Mouse (Mus musculus) C2C12 (cell line): ENCODE data around the gene Top3a.

Source experiments
- CEBPB ChIP-seq: IDR thresholded peaks from one replicate; pipeline ENCODE4 v1.6.1; 2011; ENCODE audit warnings: low read depth, mild to moderate bottlenecking, control low read depth, moderate library complexity
- CTCF ChIP-seq: IDR thresholded peaks from one replicate; pipeline ENCODE4 v1.5.1; 2011; ENCODE audit not compliant: control insufficient read depth, insufficient read depth, insufficient read length
- MAX ChIP-seq: IDR thresholded peaks from one replicate; pipeline ENCODE4 v1.6.1; 2011; ENCODE audit warnings: mild to moderate bottlenecking, control low read depth
- MYOD1 ChIP-seq: IDR thresholded peaks from one replicate; pipeline ENCODE4 v1.6.1; 2011; ENCODE audit warnings: low read depth; ENCODE audit not compliant: control insufficient read depth, insufficient read length
- MYOG ChIP-seq: IDR thresholded peaks from one replicate; pipeline ENCODE4 v1.6.1; 2011; ENCODE audit not compliant: control insufficient read depth, insufficient read length; ENCODE audit errors: extremely low read depth
- USF1 ChIP-seq: IDR thresholded peaks from one replicate; pipeline ENCODE4 v1.6.1; 2011; ENCODE audit warnings: low read depth, mild to moderate bottlenecking, control low read depth, moderate library complexity

- no peak for TF ChIP-seq MAX
- no peak for TF ChIP-seq CTCF
- TF ChIP-seq USF1: no peak
- TF ChIP-seq MYOG: no peak
- TF ChIP-seq CEBPB: no peak
- no peak for TF ChIP-seq MYOD1
Measured at GRCm38 (mm10) chr11:60696165-60696564, 81.0 kb downstream of the Top3a start.
